Mouse (Mus musculus) midbrain, embryonic 14.5 days (tissue): ENCODE measurements around the gene Stk38l. TPM values are rescaled to one million over a fixed set of nuclear protein-coding genes. Genes with fewer than 3 reads are reported as not detected.
"Not testable (repeated sequence)": the region's sequence is repeated elsewhere in the genome, so short reads cannot be mapped to it uniquely, and the experiment has no call there.

Experiments used
- ATAC-seq: fragments of 200-750 bp; cut with Nextera tagmentation; 2 replicates; pipeline ENCODE4 v1.8.0; 2017; ENCODE audit warnings: moderate number of reproducible peaks, moderate library complexity; ENCODE audit not compliant: low FRiP score, low TSS enrichment
- DNase-seq: peaks from one replicate; pipeline ENCODE4 v3.0.0-alpha.2; 2015
- H3K27ac ChIP-seq: fragments of 300-500 bp; sonication (generic); replicated peaks from 2 replicates; pipeline ENCODE4 v1.5.1; 2014; ENCODE audit warnings: mild to moderate bottlenecking, low read depth, low read length, moderate library complexity
- H3K27me3 ChIP-seq: fragments of 300-500 bp; sonication (generic); 2 replicates; pipeline ENCODE4 v1.6.1; 2014; ENCODE audit warnings: low read length, control low read depth, mixed read lengths; ENCODE audit not compliant: control insufficient read depth, insufficient read depth
- H3K36me3 ChIP-seq: fragments of 300-500 bp; sonication (generic); 2 replicates; pipeline ENCODE4 v1.6.1; 2014; ENCODE audit warnings: low read length, control low read depth; ENCODE audit not compliant: control insufficient read depth, insufficient read depth
- H3K4me1 ChIP-seq: fragments of 300-500 bp; sonication (generic); 2 replicates; pipeline ENCODE4 v1.6.1; 2014; ENCODE audit warnings: mild to moderate bottlenecking, antibody characterized with exemption, low read length, control low read depth; ENCODE audit not compliant: control insufficient read depth, insufficient read depth
- H3K4me2 ChIP-seq: fragments of 300-500 bp; sonication (generic); 2 replicates; pipeline ENCODE4 v1.6.1; 2014; ENCODE audit warnings: mild to moderate bottlenecking, low read length, moderate library complexity
- H3K4me3 ChIP-seq: fragments of 300-500 bp; sonication (generic); replicated peaks from 2 replicates; pipeline ENCODE4 v1.5.1; 2014; ENCODE audit warnings: low read depth, low read length
- H3K9ac ChIP-seq: fragments of 300-500 bp; sonication (generic); replicated peaks from 2 replicates; pipeline ENCODE4 v1.6.1; 2014; ENCODE audit warnings: mild to moderate bottlenecking, low read length, moderate library complexity
- H3K9me3 ChIP-seq: fragments of 300-500 bp; sonication (generic); 2 replicates; pipeline ENCODE4 v1.6.1; 2016; ENCODE audit warnings: low read length, control low read depth, mixed read lengths; ENCODE audit not compliant: control insufficient read depth
- WGBS: fragments of 180-500 bp; shearing (Covaris S2); extraction: QIAGEN DNeasy Blood & Tissue Kit; methylation state at CpG from one replicate; pipeline ENCODE4 v1.1.7; 2014; 5-methylcytosine and 5-hydroxymethylcytosine counted together
- polyA plus RNA-seq: library from polyadenylated mRNA; unstranded; fragments of >200 nt; fragmentation: Nextera tagmentation; extraction: Ambion mirVana; gene quantifications from 2 replicates; pipeline ENCODE4 v1.2.1, GENCODE M21; 2014

Stk38l gene
- polyA plus RNA-seq, 1 experiment from 2014 or later, result 20.2 TPM

- Histone ChIP-seq H3K27me3 (no peaks in the 10 kb centered on the region), H3K4me3 (no peak overlapping the region), H3K9ac (no peak overlapping the region), H3K9me3 (no peaks in the 10 kb centered on the region), H3K4me2 (no peak overlapping the region), H3K27ac (no peak overlapping the region), H3K36me3 (no peaks in the 10 kb centered on the region), H3K4me1 (peaks cover 3% of the 10 kb centered on the region)
- ATAC-seq (no peak), DNase-seq (no peak)
- 95% methylated on average over 1 of the region's 1 CpGs for WGBS
Observed at GRCm38 (mm10) chr6:146731031-146731430, 6.2 kb downstream of the Stk38l start.

DNA sequence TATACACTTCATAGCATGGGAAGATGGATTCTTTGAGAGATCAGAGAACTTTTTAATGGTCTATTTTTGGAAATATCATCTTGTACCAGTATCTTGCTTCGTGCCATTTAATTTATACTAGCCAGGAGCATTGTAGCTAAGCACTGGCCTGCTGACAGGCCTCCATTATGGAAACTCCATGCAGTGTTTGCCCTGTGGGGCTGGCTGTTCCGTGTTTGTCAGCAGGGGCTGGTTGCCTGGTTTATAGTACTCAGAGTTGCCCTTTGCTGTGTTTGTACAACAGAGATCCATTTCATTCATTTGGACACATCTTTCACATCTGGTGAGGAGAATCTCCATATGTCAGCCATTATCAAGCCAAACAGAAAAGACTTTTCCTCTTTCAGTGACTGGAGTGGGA lies 6.9 kb downstream of the Stk38l start:
- Histone ChIP-seq H3K4me3 (no peak overlapping the region), H3K9ac (0 out of 2 replicates have a peak overlapping the region, but pooled peaks have one; percentile 13), H3K4me1 (peaks cover 3% of the 10 kb centered on the region; the same call in 1 of the 2 replicates), H3K27ac (no peak overlapping the region), H3K4me2 (no peak overlapping the region), H3K27me3 (no peaks in the 10 kb centered on the region), H3K36me3 (no peaks in the 10 kb centered on the region), H3K9me3 (no peaks in the 10 kb centered on the region)
- no peak for ATAC-seq
- 44% methylated on average over 2 of the region's 2 CpGs for WGBS
- DNase-seq, result peak; percentile 31

- no peaks in the 10 kb centered on the region for H3K27me3 ChIP-seq
- H3K4me3 ChIP-seq, result no peak overlapping the region
- no peak overlapping the region for H3K4me2 ChIP-seq
- no peak overlapping the region for H3K27ac ChIP-seq
- H3K9me3 ChIP-seq, result no peaks in the 10 kb centered on the region
- 61% methylated on average over 3 of the region's 3 CpGs for whole genome bisulfite sequencing
- DNase-seq (no peak), ATAC-seq (no peak)
- no peak overlapping the region for H3K9ac ChIP-seq
- H3K36me3 ChIP-seq, result no peaks in the 10 kb centered on the region
- peaks cover 3% of the 10 kb centered on the region; the same call in 1 of the 2 replicates for H3K4me1 ChIP-seq
Observed at GRCm38 (mm10) chr6:146732232-146732631, 7.4 kb downstream of the Stk38l start.

- 52% methylated on average over 1 of the region's 1 CpGs for WGBS
- no peak for ATAC-seq
- Histone ChIP-seq H3K4me1 (peaks cover 3% of the 10 kb centered on the region; the same call in 1 of the 2 replicates), H3K4me2 (no peak overlapping the region), H3K36me3 (no peaks in the 10 kb centered on the region), H3K9ac (no peak overlapping the region), H3K4me3 (no peak overlapping the region), H3K27ac (no peak overlapping the region), H3K9me3 (no peaks in the 10 kb centered on the region), H3K27me3 (no peaks in the 10 kb centered on the region)
- DNase-seq, result no peak
Observed at GRCm38 (mm10) chr6:146732676-146733075, 7.9 kb downstream of the Stk38l start.

DNA sequence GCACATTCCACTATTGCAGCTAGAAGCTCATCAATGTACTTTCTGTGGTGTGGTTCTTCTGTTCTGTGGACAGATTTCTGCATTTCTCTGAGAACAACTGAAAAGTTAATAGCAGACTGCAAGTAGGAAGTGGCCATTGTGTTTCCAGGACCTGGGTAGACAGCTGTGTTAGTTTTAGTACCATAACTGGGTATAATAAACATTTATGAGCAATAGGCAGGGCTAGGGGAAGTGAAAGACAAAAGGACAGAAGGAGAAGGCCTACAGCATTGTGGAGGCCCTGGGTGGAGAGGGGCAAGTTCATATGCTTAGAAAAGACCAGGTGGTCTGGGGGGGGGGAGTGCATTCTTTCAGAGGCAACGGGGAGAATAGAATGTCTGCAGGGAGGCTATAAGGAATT lies 8.8 kb downstream of the Stk38l start:
- Histone ChIP-seq H3K4me1 (peaks cover 3% of the 10 kb centered on the region; the same call in 1 of the 2 replicates), H3K36me3 (no peaks in the 10 kb centered on the region), H3K4me2 (no peak overlapping the region), H3K4me3 (no peak overlapping the region), H3K9me3 (no peaks in the 10 kb centered on the region), H3K27ac (no peak overlapping the region), H3K9ac (no peak overlapping the region), H3K27me3 (no peaks in the 10 kb centered on the region)
- 88% methylated on average over 1 of the region's 1 CpGs for WGBS
- DNase-seq, result no peak
- no peak for ATAC-seq

DNA sequence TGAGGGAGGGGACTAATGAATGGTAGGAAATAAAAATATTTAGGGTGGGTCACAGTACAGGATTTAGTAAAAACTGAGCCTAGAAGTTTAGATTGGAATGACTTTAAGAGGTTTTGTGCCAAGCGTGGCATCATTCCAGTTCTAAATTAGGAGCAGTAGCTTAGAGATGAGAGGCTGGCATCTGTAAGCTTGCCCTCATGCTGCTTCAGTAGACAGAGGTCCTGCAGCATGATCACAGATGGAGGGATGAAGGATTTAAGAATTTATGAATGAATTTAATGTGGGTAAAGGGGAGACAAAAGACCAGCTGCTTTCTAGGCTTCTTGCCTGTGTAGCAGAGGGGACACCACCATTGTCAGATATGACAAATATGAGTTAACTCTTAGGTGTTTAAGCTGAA lies 14.1 kb downstream of the Stk38l start:
- no peak for DNase-seq
- Histone ChIP-seq H3K27ac (no peak overlapping the region), H3K9ac (no peak overlapping the region), H3K36me3 (no peaks in the 10 kb centered on the region), H3K4me3 (no peak overlapping the region), H3K27me3 (no peaks in the 10 kb centered on the region), H3K9me3 (no peaks in the 10 kb centered on the region), H3K4me2 (no peak overlapping the region), H3K4me1 (no peaks in the 10 kb centered on the region)
- 85% methylated on average over 1 of the region's 1 CpGs for whole genome bisulfite sequencing
- no peak for ATAC-seq

DNA sequence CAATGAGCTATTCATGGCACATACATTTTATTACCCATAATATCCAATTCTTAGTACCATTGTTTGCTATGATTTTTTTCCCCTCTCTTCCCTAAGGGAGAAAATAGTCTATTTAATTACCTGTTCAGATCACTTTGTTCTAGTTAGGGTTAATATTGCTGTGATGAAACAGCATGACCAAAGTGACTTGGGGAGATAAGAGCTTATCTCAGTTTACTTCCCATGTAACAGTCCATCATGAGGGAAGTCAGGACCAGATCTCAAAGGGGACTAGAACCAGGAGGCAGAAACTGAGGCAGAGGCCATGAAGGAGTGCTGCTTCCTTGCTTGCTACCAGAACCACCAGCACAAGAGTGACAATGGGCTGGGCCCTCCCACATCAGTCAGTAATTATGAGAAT lies 15.9 kb downstream of the Stk38l start:
- no peak overlapping the region for H3K27ac ChIP-seq
- H3K4me1 ChIP-seq, result no peaks in the 10 kb centered on the region
- no peaks in the 10 kb centered on the region for H3K27me3 ChIP-seq
- DNase-seq (no peak), ATAC-seq (no peak)
- no peaks in the 10 kb centered on the region for H3K9me3 ChIP-seq
- no peak overlapping the region for H3K9ac ChIP-seq
- no peaks in the 10 kb centered on the region for H3K36me3 ChIP-seq
- no peak overlapping the region for H3K4me2 ChIP-seq
- H3K4me3 ChIP-seq, result no peak overlapping the region

GRCm38 (mm10) chr6:146741986-146742635 lies 17.3 kb downstream of the Stk38l start:
- ATAC-seq, result no peak
- H3K27me3 ChIP-seq, result no peaks in the 10 kb centered on the region
- DNase-seq, result no peak
- H3K4me1 ChIP-seq, result no peaks in the 10 kb centered on the region
- H3K9me3 ChIP-seq, result no peaks in the 10 kb centered on the region
- WGBS, result 83% methylated on average over 5 of the region's 5 CpGs
- H3K27ac ChIP-seq, result no peak overlapping the region
- H3K9ac ChIP-seq, result no peak overlapping the region
- H3K36me3 ChIP-seq, result no peaks in the 10 kb centered on the region
- H3K4me2 ChIP-seq, result no peak overlapping the region
- no peak overlapping the region for H3K4me3 ChIP-seq

DNA sequence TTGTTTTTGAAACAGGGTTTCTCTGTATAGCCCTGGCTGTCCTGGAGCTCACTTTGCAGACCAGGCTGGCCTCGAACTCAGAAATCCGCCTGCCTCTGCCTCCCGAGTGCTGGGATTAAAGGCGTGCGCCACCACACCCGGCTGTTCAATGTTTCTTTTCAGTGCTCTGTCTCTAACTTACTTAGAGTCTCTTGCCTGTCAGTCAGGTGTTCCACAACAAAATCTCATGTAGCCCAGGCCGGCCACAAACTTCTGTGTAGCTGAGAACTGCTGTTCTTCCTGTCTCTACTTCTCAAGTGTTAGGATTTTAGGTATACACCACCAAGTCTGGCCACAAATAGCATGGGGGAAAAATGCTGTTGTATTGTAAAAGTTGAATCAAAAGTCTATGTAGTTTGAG lies 19.5 kb downstream of the Stk38l start:
- H3K27me3 ChIP-seq, DNase-seq, ATAC-seq, H3K9ac ChIP-seq, H3K4me1 ChIP-seq, H3K4me2 ChIP-seq, H3K9me3 ChIP-seq, H3K27ac ChIP-seq, H3K36me3 ChIP-seq, H3K4me3 ChIP-seq: not testable (repeated sequence)
- WGBS, result 92% methylated on average over 7 of the region's 7 CpGs
